Mouse (Mus musculus) thymus, adult 18-20 months (tissue): ENCODE measurements around the gene Camta2.

Experiments used
- DNase-seq, 2 experiments: peaks; one replicate each; pipeline ENCODE4 v3.0.0; 2022; ENCODE audit warnings: mixed read lengths in 2 of 2

Gene Camta2

DNA sequence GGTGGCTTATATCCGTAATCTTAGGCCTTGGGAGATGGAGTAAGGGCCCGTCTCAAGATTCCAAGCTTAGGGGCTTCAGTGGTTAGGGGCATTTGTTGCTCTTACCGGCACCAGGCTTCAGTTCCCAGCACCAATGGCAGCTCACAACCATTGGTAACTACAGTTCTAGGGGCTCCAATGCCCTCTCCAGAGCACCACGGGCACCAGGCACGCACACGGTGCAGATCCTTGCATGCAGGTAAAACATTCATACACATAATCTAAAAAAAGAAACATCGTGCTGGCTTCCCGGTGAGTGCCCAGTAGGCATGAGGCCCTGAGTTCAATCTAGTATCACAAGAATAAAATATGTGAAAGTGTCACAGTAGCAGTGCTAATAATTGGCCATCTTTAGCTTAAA lies 24.8 kb downstream of the Camta2 start:
- no peak for DNase-seq

DNA sequence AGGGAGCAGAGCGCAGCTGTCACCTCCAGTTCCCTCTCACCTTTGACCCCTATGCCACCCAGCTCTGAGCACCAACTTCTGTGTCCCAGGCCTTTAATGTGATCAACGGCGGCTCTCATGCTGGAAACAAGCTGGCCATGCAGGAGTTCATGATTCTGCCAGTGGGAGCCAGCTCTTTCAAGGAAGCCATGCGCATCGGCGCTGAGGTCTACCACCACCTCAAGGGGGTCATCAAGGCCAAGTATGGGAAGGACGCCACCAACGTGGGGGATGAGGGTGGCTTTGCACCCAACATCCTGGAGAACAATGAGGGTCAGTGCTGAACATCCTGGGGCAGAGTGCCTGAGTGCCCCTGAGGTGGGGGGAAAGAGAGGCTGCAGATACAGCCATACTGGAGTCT lies 27.3 kb downstream of the Camta2 start:
- DNase-seq = no peak

DNA sequence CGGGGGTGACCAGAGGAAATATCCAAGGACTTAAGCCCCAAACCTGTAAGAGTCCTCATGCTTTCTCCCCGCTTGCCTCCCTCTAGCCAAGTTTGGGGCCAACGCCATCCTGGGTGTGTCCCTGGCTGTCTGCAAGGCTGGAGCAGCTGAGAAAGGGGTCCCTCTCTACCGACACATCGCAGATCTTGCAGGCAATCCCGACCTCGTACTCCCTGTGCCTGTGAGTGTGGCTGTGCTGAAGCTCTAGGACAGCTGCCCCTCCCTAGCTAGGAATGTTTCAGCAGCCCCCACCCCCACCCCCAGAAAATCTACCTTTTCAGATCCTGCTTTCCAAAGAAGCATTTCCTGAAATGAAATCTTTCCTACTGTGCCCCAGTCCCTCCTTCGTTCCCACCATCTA lies 29.0 kb downstream of the Camta2 start:
- no peak for DNase-seq

DNA sequence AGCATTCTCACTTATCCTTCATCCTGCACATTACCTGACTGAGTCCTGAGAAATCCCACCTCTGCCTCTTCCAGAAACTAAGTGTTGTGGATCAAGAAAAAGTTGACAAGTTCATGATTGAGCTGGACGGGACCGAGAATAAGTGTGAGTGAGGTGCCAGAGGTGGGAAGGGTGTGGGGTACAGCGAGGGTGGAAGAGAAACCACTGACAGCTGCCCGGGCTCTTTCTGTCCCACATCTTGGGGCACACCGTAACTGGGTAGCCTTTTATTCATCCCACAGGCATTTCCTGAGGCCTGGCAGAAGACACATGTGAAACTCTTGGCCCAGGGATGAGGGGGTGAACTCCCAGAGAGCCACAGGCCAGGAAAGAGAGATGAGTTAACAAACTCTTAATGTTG lies 29.4 kb downstream of the Camta2 start:
- no peak for DNase-seq

DNA sequence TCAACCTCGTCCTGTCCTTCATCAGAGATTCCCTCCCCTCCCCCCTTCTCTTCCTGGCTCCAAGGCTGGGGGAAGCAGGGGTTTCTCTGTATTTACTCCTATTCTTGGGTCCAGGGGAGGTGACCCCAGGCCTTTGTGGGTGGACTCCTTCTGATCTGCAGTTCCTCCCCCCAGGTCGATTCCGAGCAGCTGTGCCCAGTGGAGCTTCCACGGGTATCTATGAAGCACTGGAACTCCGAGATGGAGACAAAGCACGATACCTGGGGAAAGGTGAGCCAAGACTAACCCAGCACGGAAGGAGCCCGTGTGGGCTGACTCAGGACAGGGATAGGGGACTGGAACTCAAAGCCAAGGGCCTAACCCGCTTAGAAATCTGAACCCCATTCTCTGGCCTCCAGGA lies 29.9 kb downstream of the Camta2 start:
- DNase-seq = no peak

DNA sequence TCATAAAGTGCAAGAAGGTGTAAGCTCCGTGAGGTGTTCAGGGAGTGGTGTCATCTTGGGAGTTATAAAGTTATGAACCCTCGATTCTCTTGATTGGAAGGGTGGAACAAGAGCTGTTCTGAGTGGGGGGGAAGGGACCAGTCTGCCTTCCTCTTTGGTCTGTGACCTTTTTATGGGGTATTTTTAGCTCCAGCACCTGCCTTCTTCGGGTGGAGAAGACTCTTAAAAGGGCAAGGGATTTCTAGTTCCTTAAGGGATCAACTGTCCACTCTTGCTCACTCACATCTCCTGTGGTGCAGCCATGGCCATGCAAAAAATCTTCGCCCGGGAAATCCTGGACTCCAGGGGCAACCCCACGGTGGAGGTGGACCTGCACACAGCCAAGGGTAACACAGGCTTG lies 30.3 kb downstream of the Camta2 start:
- DNase-seq = no peak

DNA sequence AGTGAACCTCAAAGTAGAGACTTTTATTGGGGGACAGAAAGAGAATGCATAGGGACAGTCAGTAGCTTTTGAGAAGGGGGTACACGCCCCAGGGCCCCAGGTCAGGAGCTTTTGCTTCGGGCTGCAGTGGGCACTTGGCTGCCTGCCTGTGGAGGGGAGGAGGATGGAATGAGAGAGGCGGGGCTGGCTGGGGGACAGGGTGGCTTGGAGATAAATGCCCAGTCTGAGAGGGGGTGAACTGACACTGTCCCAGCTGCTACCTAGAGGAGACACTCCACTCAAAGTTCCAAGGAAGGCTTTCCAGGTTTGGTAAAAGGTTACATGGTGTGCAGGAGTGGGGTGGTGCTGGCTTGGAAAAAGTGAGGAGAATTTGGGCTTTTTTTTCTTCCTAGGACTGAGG lies 30.9 kb downstream of the Camta2 start, which contains the start of gene Eno3:
Eno3 (plus strand) TSS at position 239 of the 400 bp plus-strand sequence.
- DNase-seq = no peak

DNA sequence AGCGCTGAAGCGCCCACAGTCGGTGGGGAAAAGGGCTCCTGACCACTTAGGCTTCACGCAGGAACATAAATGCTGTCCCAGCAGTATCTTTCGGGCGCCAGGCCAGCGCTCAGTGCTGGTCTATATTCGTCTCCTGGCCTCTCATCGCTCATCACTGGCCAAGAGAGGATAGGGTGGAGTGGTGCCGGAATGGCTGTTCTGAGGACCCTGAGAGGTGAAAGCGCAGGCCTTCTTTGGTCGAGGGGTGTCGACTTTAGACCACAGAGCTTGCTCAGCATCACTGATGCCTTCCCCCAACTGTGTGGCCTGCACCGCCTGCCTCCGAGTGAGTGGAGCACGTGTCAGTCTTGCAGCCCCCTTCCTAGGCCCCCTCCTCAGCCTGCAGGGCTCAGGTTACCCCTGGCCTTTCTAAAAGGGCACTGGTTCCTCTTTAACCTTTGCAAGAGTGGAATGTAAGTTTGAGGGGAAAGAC lies 31.4 kb downstream of the Camta2 start:
- DNase-seq = no peak

DNA sequence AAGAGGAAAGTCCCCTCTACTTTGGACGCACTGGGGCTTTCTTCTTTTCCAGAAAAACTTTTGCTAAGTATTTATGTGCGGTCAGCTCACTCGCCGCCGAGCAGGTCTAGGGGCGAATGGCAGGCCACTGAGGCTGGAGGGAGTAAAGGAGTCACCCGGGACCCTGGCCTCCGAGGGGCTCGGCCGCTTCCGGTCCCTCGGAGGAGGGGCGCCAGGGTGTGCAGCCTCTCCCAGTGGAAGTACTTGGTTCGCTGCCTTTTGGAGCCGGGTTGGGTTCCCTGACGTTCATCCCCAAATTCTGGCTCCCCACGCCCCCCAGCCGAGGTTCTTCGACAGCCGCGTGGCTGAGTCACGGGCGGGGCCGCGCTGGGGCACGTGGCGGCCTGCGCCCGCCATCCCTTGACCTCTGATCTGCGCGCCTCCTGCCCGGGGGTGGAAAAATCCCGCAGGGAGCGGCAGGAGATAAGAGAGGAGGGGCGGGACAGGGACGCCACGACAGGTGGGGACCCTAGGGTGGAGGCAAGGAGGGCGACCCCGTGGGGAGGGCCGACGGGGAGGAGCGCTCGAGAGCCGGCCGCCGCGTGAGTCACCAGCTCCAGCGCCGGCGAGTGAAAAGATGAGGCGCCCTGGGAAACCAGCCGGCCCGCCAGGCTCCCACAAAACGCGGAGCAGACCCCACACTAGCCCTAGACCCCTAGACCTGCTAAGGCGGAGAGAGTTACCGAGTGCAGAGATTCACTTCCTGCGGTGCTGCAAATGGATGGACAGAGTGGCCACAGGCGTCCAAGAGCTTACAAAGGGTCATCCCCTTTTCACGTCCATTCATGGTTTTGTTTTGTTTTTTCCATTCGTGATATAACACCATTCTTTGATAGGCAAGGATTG lies 32.1 kb downstream of the Camta2 start:
- DNase-seq = peak; percentile 51 to 68

DNA sequence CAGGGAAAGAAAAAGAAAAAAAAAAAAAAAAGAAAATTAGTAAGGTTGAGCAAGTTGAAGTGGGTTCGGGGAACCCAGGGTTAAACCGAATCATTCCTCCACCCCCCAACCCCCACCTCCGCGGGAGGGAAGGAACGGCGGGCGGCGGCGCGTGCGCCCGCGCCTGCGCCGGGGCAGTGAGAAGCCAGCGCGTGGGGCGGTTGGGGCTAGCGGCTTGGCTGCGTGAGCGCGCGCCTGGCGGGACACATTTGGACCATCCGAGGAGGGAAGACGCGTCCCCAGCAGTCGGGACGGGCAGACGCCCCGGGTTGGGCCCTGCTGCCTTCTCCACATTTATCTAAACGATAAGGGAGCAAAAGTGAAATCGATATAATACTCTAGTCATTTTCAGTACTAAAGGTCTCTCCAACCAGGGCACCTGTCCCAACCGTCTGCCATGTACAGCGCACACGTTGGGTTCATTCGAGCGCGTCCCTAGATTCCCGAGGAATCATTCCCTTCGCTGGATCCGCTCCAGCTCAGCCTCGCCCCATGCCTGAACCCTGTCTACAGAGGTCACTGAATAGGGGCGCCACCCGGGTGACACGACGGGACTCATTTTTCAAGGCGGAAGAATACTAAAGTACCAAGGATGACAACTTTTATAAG lies 32.9 kb downstream of the Camta2 start:
- peak; percentile 68 to 69 for DNase-seq

DNA sequence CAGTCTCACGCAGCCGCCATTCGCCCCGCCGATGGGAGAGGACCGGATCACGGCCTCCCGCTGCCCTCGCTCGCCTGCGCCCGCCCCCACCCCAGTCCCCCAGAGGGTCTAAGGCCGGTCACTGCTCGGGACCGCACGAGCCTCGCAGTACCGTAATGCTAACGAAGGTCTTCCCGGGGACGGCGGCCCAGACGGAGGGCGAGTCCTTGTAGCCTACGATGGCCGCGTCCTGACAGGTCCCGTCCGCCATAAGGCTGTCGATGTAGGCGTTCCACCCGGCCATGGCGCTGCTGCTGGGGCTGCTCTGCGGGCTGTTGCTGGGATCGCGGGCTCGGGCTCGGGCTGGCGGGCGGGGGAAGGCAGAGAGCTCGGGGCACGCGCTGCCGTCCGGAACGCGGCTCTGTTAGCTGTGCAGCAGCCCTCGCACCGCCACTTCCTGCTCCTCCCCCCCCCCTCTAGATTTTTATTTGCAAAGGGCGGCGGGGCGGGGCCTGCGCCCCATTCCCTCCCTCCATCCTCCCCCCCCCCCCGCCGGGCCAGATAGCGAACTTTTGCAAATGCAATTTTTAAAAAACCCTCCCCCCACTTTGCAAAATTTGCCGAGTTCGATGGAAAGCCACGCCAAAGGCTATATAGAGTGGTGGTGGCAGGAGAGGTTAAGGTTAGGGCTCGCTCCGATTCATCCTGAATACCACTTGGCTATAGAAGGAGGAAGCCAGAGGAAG lies 33.5 kb downstream of the Camta2 start, which contains the start of gene Pfn1:
Pfn1 (minus strand) TSS at position 447 of the 725 bp plus-strand sequence.
- peak; percentile 73 to 80 for DNase-seq

DNA sequence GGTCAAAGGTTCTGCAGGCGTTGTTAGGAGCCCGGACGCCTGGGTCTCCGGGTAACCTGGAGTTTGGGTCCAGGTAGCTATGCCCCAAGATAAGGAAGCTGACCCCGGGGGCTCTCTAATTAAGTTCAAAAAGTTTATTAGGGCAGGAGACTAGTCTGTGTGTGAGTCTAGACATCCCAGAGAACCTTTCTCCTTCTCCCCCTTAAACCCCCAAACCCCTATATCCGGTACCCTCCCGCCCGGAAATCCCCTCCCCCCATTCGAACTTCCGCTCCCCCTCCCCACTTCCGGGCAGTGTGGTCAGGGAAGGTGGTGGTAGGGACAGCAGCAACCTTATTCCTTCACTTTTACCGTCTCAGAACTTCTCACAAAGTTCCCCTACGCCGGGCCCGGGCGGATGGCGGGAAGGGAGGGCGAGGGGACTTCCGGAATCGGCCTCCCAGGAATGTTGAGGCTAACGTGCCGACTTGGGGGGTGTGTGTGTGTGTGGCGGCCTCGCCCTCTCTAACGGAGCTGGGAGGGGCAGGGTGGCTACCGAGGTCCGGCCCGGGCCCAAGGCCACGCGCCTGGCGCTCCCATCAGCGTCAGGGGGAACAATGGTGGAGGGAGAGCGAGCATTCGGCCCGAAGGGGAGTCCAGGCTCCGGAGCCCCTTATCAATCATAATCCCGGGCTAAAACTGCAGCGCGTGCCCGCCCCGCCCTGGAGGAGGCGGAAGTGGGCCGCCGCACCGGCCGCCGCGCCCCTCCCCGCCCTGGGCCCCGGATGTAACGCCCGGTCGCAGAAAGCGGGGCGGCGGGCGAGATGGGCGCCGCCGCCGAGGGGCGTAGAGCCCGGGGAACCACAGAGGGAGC lies 34.3 kb downstream of the Camta2 start:
- DNase-seq = peak; percentile 59 to 75

DNA sequence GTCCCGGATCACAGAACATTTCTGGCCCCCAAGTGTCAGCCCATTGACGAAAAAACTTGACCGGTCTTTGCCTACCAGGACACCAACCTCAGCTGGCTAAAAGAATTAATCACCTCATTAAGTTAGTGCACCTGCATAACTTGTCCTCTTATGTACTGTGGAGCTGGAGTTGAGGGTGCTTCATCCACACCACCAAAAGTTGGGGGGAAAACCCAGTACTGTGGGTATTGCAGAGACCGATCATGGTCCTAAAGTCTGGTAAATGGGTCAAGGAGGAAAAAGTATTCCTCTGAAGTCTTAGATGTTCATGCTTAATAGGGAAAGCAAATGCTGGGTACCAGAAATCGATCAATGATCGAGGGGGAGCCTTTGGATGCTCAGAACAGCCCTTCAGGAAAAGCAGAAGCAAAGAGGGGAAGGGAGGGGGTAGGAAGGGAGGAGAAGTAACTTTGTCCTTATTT lies 35.0 kb downstream of the Camta2 start:
- DNase-seq = no peak

DNA sequence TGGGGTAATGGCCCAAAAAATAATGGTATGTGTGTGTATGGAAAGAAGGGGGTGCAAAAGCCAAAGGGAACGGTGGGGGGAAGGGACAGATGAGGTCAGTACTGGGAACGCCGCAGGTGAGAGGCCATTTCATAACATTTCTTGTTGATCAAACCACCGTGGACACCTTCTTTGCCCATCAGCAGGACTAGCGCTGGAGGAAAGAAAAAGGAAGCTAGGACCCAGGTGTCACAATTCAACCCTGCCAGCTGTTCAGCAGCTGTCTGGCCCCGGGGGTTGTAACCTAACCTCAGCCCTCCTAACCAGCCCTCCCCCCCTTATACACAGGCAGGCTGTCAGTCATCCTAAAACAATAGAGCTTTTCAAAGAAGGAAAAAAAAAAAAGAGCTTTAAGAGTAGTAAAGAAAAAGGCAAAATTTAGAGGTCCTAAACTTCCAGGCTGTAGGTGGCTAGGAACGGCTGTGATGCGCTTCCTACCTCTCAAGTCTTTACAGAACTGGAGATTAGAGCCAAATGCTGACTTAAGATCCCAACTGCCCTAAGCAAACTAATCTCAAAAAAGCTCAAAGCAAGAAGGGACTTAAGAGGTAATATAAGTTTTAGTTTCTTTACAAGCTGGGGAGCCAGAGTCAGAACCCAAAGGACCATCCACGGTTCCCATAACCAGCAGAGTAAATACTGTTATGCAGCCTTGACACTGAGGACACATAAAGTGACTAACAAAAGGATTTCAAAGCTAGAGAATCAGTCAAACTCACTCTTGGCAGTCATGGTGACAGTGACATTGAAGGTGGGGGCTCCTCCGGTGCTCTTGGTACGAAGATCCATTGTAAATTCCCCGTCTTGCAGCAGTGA lies 35.6 kb downstream of the Camta2 start:
- DNase-seq = peak in 1 of 2 experiments; percentile 66

DNA sequence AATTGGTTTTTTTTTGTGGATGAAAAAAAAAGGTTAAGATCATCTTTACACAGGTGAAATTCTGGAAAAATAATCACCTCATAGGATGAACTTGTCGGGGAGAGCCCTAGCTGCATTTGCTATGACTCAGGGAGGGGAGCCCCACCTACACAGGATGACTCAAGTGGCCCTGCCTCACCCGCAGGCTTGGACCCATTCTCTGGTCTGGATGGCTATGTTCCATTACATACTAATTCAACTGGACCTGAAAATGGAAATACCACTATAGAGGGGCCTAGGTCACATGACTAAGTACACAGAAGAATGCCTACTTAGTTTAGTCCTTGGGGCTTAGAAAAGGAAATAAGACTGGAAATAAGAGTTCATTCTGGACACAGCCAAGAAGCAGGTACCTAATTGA lies 36.5 kb downstream of the Camta2 start:
- no peak for DNase-seq

DNA sequence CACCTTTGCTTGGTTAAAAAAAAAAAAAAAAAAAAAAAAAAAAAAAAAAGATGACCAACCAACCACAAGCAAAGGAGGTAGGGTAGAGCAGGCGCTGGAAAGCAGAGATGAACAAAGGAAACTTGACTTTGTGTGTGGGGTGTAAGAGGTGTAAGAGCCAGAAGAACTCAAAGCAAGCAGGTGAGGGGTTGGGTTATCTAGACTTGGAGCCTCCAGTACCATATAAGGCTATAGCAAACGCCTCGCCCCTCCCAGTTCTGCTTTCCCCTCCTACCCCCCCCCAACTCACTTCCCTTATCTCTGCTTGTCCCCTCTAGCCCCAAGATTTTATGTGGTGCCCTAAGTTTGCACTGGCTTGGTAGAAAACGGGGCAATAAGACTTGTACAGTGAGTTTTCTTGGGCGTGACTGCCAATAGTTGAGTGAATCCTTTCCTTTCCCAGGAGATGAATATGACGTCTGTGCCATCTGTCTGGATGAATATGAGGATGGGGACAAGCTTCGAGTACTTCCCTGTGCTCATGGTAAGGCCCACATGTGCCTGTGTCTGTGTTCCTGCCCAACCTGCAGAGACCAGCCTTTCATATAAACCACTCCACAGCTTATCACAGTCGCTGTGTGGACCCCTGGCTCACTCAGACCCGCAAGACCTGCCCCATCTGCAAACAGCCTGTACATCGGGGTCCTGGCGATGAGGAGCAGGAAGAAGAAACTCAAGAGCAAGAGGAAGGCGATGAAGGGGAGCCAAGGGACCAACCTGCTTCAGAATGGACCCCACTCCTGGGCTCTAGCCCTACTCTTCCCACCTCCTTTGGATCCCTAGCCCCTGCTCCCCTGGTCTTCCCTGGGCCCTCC lies 37.4 kb downstream of the Camta2 start:
- DNase-seq = no peak

DNA sequence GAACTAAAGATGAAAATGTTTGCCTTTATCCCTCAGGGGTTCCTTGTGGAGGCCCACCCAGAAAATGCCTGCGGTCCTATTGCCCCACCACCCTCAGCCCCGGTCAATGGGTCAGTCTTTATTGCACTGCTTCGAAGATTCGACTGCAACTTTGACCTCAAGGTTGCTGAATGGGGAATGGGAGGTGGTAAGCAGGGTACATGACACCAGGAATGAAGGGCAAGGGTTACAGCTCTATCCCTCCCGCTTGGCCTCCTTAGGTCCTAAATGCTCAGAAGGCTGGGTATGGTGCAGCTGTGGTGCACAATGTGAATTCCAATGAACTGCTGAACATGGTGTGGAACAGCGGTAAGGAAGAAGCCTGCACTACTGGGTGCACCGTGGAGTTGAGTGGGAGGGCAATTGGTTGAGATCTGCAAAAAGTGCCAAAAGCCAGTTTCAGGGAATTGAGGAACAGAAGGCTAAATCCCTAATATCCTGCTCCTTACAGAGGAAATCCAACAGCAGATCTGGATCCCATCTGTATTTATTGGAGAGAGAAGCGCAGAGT lies 38.6 kb downstream of the Camta2 start:
- DNase-seq = no peak

DNA sequence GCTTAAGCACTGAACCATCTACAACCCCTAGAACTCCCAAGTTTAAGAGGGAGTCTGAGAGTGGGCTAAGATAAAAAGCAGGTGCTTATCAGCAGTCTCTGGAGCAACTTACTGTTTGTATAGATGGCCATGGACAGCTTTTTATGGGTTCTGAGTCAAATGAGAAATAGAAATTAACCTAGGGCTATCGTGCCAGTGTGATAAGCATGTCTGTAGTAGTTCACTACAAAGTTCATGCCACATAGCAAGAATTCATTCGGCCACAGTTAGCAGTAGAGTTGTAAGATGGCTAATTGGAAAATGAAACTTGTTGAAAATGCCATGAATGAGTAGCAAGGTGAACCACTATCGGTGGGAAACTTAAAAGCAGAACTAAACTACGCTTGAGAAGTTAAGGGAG lies 39.4 kb downstream of the Camta2 start:
- DNase-seq = no peak

DNA sequence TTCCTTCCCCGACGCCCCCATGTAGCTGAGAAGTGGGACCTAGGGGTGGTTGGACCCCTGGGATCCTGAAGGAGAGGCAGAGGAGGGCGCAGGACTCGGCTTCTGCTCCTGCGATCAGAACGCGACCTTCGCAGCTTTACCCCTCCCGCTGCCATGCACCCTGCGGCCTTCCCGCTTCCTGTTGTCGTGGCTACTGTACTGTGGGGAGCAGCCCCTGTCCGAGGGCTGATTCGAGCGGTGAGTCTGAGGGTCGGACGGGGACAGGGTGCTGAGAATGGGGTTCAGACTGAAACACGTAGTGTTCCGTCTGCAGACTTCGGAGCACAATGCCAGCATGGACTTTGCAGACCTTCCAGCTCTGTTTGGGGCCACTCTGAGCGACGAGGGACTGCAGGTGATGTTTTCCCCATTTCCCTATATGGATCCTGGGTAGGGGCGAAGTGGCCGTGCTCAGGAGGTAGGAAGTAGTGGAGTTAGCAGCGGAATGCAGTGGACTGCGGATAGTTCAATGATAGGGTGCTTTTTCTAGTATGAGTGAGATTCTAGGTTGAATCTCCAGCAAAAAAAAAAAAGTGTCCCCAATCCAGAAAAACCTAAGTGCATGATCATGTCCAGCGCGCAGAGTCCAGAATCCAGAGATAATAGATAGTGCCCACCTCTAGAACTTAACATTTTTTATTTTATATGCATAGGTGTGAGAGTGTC lies 40.0 kb downstream of the Camta2 start:
- DNase-seq = peak; percentile 51 to 71
